In the genomic region with DNA sequence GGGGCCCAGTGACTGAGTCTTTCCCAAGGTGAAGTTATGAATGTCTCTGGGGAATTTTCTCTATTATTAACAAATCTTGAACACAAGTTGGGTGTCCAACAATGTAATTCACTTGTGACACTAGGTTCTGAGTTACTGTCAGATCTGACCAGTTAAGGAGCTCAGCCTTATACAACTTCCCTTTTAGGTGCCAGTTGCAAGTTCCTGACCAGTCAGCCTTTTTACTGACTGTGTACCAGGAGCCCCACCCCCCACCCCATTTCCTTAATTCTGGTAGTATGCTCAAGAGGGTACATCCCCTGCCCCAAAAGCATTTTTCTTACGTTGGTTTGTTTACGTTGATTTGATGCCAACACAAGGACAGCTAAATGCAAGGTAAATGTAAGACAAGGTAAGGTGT, we compare ENCODE assay signal across 19 mouse cellular contexts. TPM values are rescaled to one million over a fixed set of nuclear protein-coding genes. Genes with fewer than 3 reads are reported as not detected.
"Had no signal": no experiment of that assay in that cellular context is flagged by ENCODE, and none has a peak within 500 bp of the region (broad histone marks: within the 10 kb centered on the region; RNA-seq: fewer than 3 reads in every experiment).

No protein-coding gene starts in this region.

- H3K27ac ChIP-seq: liver, embryonic 15.5 days; midbrain, embryonic 13.5 days; neural tube, embryonic 12.5 days; stomach, embryonic 15.5 days had no signal

- H3K4me3 ChIP-seq: liver, embryonic 15.5 days; midbrain, embryonic 13.5 days; neural tube, embryonic 12.5 days; stomach, embryonic 15.5 days had no signal

- H3K36me3 ChIP-seq: liver, embryonic 15.5 days; midbrain, embryonic 13.5 days; neural tube, embryonic 12.5 days; stomach, embryonic 15.5 days had no signal

- H3K27me3 ChIP-seq: liver, embryonic 15.5 days; midbrain, embryonic 13.5 days; neural tube, embryonic 12.5 days; stomach, embryonic 15.5 days had no signal

- H3K9me3 ChIP-seq: liver, embryonic 15.5 days; midbrain, embryonic 13.5 days; neural tube, embryonic 12.5 days; stomach, embryonic 15.5 days had no signal

- DNase-seq: kidney, postnatal 14 days; left cerebral cortex, postnatal 4 days; lung, adult 2 months; lung, postnatal 10 days; lung, postnatal 4 days; spleen, adult 18-20 months; thymus, adult 2 months; thymus, postnatal 25 days had no signal

- H3K4me1 ChIP-seq: stomach, embryonic 15.5 days had no signal

- H3K9ac ChIP-seq: liver, embryonic 15.5 days; midbrain, embryonic 13.5 days; neural tube, embryonic 12.5 days; stomach, embryonic 15.5 days had no signal

RNA-seq across cellular contexts. Expression of a gene that starts 21.6 kb away (rescaled TPM):
- total RNA-seq: layer of hippocampus, adult 8-10 months; layer of hippocampus, postnatal 14 days; left cerebral cortex, adult 18-20 months; left cerebral cortex, postnatal 10 days; left cerebral cortex, postnatal 4 days had no signal
- polyA plus RNA-seq: kidney, embryonic 14.5 days; liver, embryonic 11.5 days; liver, embryonic 15.5 days; midbrain, embryonic 13.5 days; neural tube, embryonic 12.5 days; stomach, embryonic 15.5 days; testis, adult 2 months had no signal
